Comparison of ENCODE assay signal across 8 mouse cellular contexts in genomic region chr7:44384716-44385059, GRCm38 (mm10). TPM values are rescaled to one million over a fixed set of nuclear protein-coding genes. Genes with fewer than 3 reads are reported as not detected.
DNase-seq lines count a peak whose midpoint lies in the region; ATAC-seq lines count a peak whose summit lies in the region.

No protein-coding gene starts in this region.

- H3K9me3 ChIP-seq in kidney, embryonic 15.5 days (replicated peaks) = no peaks in the 10 kb centered on the region
- no peaks in the 10 kb centered on the region for H3K9me3 ChIP-seq in embryonic facial prominence, embryonic 11.5 days (replicated peaks; ENCODE audit: control insufficient read depth, low read length)
- H3K9me3 ChIP-seq in hindbrain, embryonic 15.5 days = no peaks in the 10 kb centered on the region
- no peaks in the 10 kb centered on the region for H3K9me3 ChIP-seq in midbrain, embryonic 15.5 days

- H3K4me3 ChIP-seq in kidney, embryonic 15.5 days (replicated peaks) = peak overlapping the region; percentile 55
- H3K4me3 ChIP-seq in embryonic facial prominence, embryonic 11.5 days (ENCODE audit: low read depth, low read length) = peak overlapping the region; percentile 50
- H3K4me3 ChIP-seq in hindbrain, embryonic 15.5 days = peak overlapping the region; percentile 67
- H3K4me3 ChIP-seq in midbrain, embryonic 15.5 days = peak overlapping the region; percentile 65

- peaks cover 9% of the 10 kb centered on the region; the same call in 1 of the 2 replicates for H3K4me1 ChIP-seq in kidney, embryonic 15.5 days
- H3K4me1 ChIP-seq in embryonic facial prominence, embryonic 11.5 days (ENCODE audit: control insufficient read depth, insufficient read depth, low read length) = no peaks in the 10 kb centered on the region; the same call in 1 of the 2 replicates
- peaks cover 25% of the 10 kb centered on the region; the same call in 1 of the 2 replicates for H3K4me1 ChIP-seq in hindbrain, embryonic 15.5 days (replicated peaks)
- H3K4me1 ChIP-seq in midbrain, embryonic 15.5 days = peaks cover 24% of the 10 kb centered on the region

- no peaks in the 10 kb centered on the region for H3K36me3 ChIP-seq in kidney, embryonic 15.5 days
- H3K36me3 ChIP-seq in embryonic facial prominence, embryonic 11.5 days (replicated peaks; ENCODE audit: control insufficient read depth, insufficient read depth, low read depth, low read length) = no peaks in the 10 kb centered on the region
- H3K36me3 ChIP-seq in hindbrain, embryonic 15.5 days = no peaks in the 10 kb centered on the region
- H3K36me3 ChIP-seq in midbrain, embryonic 15.5 days (replicated peaks) = no peaks in the 10 kb centered on the region

- peaks cover 53% of the 10 kb centered on the region for H3K27me3 ChIP-seq in kidney, embryonic 15.5 days
- H3K27me3 ChIP-seq in embryonic facial prominence, embryonic 11.5 days (ENCODE audit: control insufficient read depth, insufficient read depth, low read length) = 0 out of 2 replicates have a peak, but pooled peaks cover 4% of the 10 kb centered on the region
- H3K27me3 ChIP-seq in hindbrain, embryonic 15.5 days = no peaks in the 10 kb centered on the region
- H3K27me3 ChIP-seq in midbrain, embryonic 15.5 days (replicated peaks) = no peaks in the 10 kb centered on the region

- no peak overlapping the region for H3K27ac ChIP-seq in kidney, embryonic 15.5 days
- H3K27ac ChIP-seq in embryonic facial prominence, embryonic 11.5 days (replicated peaks; ENCODE audit: low read depth, low read length) = no peak overlapping the region
- H3K27ac ChIP-seq in hindbrain, embryonic 15.5 days (replicated peaks) = peak overlapping the region; percentile 78
- H3K27ac ChIP-seq in midbrain, embryonic 15.5 days = peak overlapping the region; percentile 35; the same call in 1 of the 2 replicates

- ATAC-seq in kidney, embryonic 15.5 days (replicated peaks; ENCODE audit: low FRiP score) = peak; percentile 69
- ATAC-seq in embryonic facial prominence, embryonic 11.5 days (replicated peaks; ENCODE audit: insufficient number of reproducible peaks, low FRiP score, low TSS enrichment, low read depth) = peak; percentile 54
- peak; percentile 74 for ATAC-seq in hindbrain, embryonic 15.5 days (ENCODE audit: low FRiP score, low read depth)
- peak; percentile 81 for ATAC-seq in midbrain, embryonic 15.5 days (replicated peaks)

- WGBS in kidney, embryonic 15.5 days = 0% methylated on average over 17 of the region's 17 CpGs
- under 1% methylated on average over 17 of the region's 17 CpGs for WGBS in embryonic facial prominence, embryonic 11.5 days
- 3% methylated on average over 11 of the region's 17 CpGs for WGBS in hindbrain, embryonic 15.5 days
- 0% methylated on average over 17 of the region's 17 CpGs for WGBS in midbrain, embryonic 15.5 days

- H3K4me2 ChIP-seq in kidney, embryonic 15.5 days = peak overlapping the region; percentile 93
- peak overlapping the region; percentile 92 for H3K4me2 ChIP-seq in embryonic facial prominence, embryonic 11.5 days (ENCODE audit: low read depth, low read length)
- peak overlapping the region; percentile 93 for H3K4me2 ChIP-seq in hindbrain, embryonic 15.5 days
- peak overlapping the region; percentile 85 for H3K4me2 ChIP-seq in midbrain, embryonic 15.5 days

- H3K9ac ChIP-seq in kidney, embryonic 15.5 days = peak overlapping the region; percentile 25; the same call in 1 of the 2 replicates
- H3K9ac ChIP-seq in embryonic facial prominence, embryonic 11.5 days (replicated peaks; ENCODE audit: low read length) = peak overlapping the region; percentile 50; the same call in 1 of the 2 replicates
- peak overlapping the region; percentile 73 for H3K9ac ChIP-seq in hindbrain, embryonic 15.5 days
- H3K9ac ChIP-seq in midbrain, embryonic 15.5 days = peak overlapping the region; percentile 76

- DNase-seq in kidney, adult 11 months = no peak
- DNase-seq in embryonic facial prominence, embryonic 11.5 days (ENCODE audit: low spot score) = no peak
- DNase-seq in left cerebral cortex, adult 11 months (ENCODE audit: low spot score) = no peak
- DNase-seq in embryo, embryonic 10.5 days (ENCODE audit: low spot score) = no peak
- no peak for DNase-seq in thymus, postnatal 4 days

RNA-seq across cellular contexts. Expression of gene Syt3, which starts 0.8 kb away (rescaled TPM):
- 2.4 and 2.5 TPM in 2 replicates for polyA plus RNA-seq in kidney, embryonic 15.5 days (2015; fragmentation: Nextera tagmentation; extraction: Ambion mirVana)
- polyA plus RNA-seq in embryonic facial prominence, embryonic 11.5 days (2014; fragmentation: Nextera tagmentation; extraction: Ambion mirVana) = 1.4 and 1.9 TPM in 2 replicates
- 58.9 and 68.8 TPM in 2 replicates for polyA plus RNA-seq in hindbrain, embryonic 15.5 days (2015; fragmentation: Nextera tagmentation; extraction: Ambion mirVana)
- 56.3 and 57.2 TPM in 2 replicates for polyA plus RNA-seq in midbrain, embryonic 15.5 days (2015; fragmentation: Nextera tagmentation; extraction: Ambion mirVana)

RNA-seq across cellular contexts. Expression of gene 1700008O03Rik, which starts 0.9 kb away (rescaled TPM):
- polyA plus RNA-seq in kidney, embryonic 15.5 days (2015; fragmentation: Nextera tagmentation; extraction: Ambion mirVana) = 1.1 TPM in 2 replicates
- 0.99 and 1.4 TPM in 2 replicates for polyA plus RNA-seq in embryonic facial prominence, embryonic 11.5 days (2014; fragmentation: Nextera tagmentation; extraction: Ambion mirVana)
- polyA plus RNA-seq in hindbrain, embryonic 15.5 days (2015; fragmentation: Nextera tagmentation; extraction: Ambion mirVana) = 2.8 and 2.9 TPM in 2 replicates
- 2.1 and 2.6 TPM in 2 replicates for polyA plus RNA-seq in midbrain, embryonic 15.5 days (2015; fragmentation: Nextera tagmentation; extraction: Ambion mirVana)

RNA-seq across cellular contexts. Expression of gene Lrrc4b, which starts 44.1 kb away (rescaled TPM):
- polyA plus RNA-seq in kidney, embryonic 15.5 days (2015; fragmentation: Nextera tagmentation; extraction: Ambion mirVana) = 0.36 and 0.44 TPM in 2 replicates
- polyA plus RNA-seq in embryonic facial prominence, embryonic 11.5 days (2014; fragmentation: Nextera tagmentation; extraction: Ambion mirVana) = 1.9 and 3.2 TPM in 2 replicates
- 16.7 and 16.9 TPM in 2 replicates for polyA plus RNA-seq in hindbrain, embryonic 15.5 days (2015; fragmentation: Nextera tagmentation; extraction: Ambion mirVana)
- 16.7 and 18.1 TPM in 2 replicates for polyA plus RNA-seq in midbrain, embryonic 15.5 days (2015; fragmentation: Nextera tagmentation; extraction: Ambion mirVana)

Comparison
In these comparisons a context has a peak if more than half of its experiments do, and no peak if none do; other contexts are left out.
1. H3K27ac ChIP-seq: peak in hindbrain, embryonic 15.5 days (single experiment) and midbrain, embryonic 15.5 days (single experiment); none in kidney, embryonic 15.5 days (single experiment) and embryonic facial prominence, embryonic 11.5 days (single experiment).
2. H3K9ac ChIP-seq: peak in every context shown above with its lines; median percentile 76 in midbrain, embryonic 15.5 days; 73 in hindbrain, embryonic 15.5 days; 50 in embryonic facial prominence, embryonic 11.5 days; 25 in kidney, embryonic 15.5 days.
3. RNA of gene Syt3, which starts 0.8 kb away (polyA plus RNA-seq): 58.9 to 68.8 TPM in hindbrain, embryonic 15.5 days and 56.3 to 57.2 TPM in midbrain, embryonic 15.5 days; 2.4 to 2.5 TPM in kidney, embryonic 15.5 days and 1.4 to 1.9 TPM in embryonic facial prominence, embryonic 11.5 days; every median in the first group is over 10 times any median in the second.
4. Peak in every context shown above with its lines, with median percentiles within 50 percentile points of each other: ATAC-seq, H3K4me2 ChIP-seq and H3K4me3 ChIP-seq.